14 mouse cellular contexts compared by ENCODE assay signal in genomic region chr10:21462915-21463314, GRCm38 (mm10).
A peak's percentile ranks its signal among the peaks of the same experiment; 100 is the strongest.
DNase-seq lines count a peak whose midpoint lies in the region; ATAC-seq and TF ChIP-seq lines count a peak whose summit lies in the region.
"Had no signal": no experiment of that assay in that cellular context is flagged by ENCODE, and none has a peak within 500 bp of the region (broad histone marks: within the 10 kb centered on the region; RNA-seq: fewer than 3 reads in every experiment).

No protein-coding gene starts in this region.

- H3K4me3 ChIP-seq in intestine, embryonic 14.5 days (ENCODE audit: low read depth, low read length): no peak overlapping the region
- H3K4me3 ChIP-seq in intestine, embryonic 16.5 days (ENCODE audit: low read length): no peak overlapping the region
- H3K4me3 ChIP-seq in lung, embryonic 15.5 days: no peak overlapping the region
- H3K4me3 ChIP-seq in limb, embryonic 14.5 days (replicated peaks; ENCODE audit: low read length): no peak overlapping the region
- no peak overlapping the region for H3K4me3 ChIP-seq in stomach, embryonic 16.5 days (replicated peaks; ENCODE audit: low read length)
- H3K4me3 ChIP-seq in liver, embryonic 11.5 days (ENCODE audit: low read depth, low read length): no peak overlapping the region
- H3K4me3 ChIP-seq: hindbrain, embryonic 12.5 days; megakaryocyte, embryonic 14.5 days; stomach, embryonic 15.5 days had no signal

- no peaks in the 10 kb centered on the region for H3K9me3 ChIP-seq in intestine, embryonic 14.5 days (ENCODE audit: control insufficient read depth, low read length)
- H3K9me3 ChIP-seq in intestine, embryonic 16.5 days (ENCODE audit: control insufficient read depth, low read length): no peaks in the 10 kb centered on the region
- no peaks in the 10 kb centered on the region for H3K9me3 ChIP-seq in lung, embryonic 15.5 days
- no peaks in the 10 kb centered on the region for H3K9me3 ChIP-seq in limb, embryonic 14.5 days (ENCODE audit: control insufficient read depth, low read length)
- no peaks in the 10 kb centered on the region for H3K9me3 ChIP-seq in stomach, embryonic 16.5 days (replicated peaks; ENCODE audit: control insufficient read depth, low read length)
- H3K9me3 ChIP-seq in liver, embryonic 11.5 days (ENCODE audit: control insufficient read depth, low read length): no peaks in the 10 kb centered on the region
- H3K9me3 ChIP-seq: hindbrain, embryonic 12.5 days; megakaryocyte, embryonic 14.5 days; stomach, embryonic 15.5 days had no signal

- DNase-seq in intestine, embryonic 14.5 days (ENCODE audit: low spot score): peak; percentile 51
- DNase-seq in lung, postnatal 25 days (ENCODE audit: low spot score): no peak
- DNase-seq in limb, embryonic 14.5 days (ENCODE audit: low spot score): peak; percentile 60
- DNase-seq in liver, embryonic 11.5 days (ENCODE audit: low spot score): no peak
- DNase-seq: cerebellum, adult 9-11 months had no signal

- no peak overlapping the region for H3K9ac ChIP-seq in intestine, embryonic 14.5 days (ENCODE audit: low read length)
- H3K9ac ChIP-seq in intestine, embryonic 16.5 days (ENCODE audit: low read depth, low read length): no peak overlapping the region
- no peak overlapping the region for H3K9ac ChIP-seq in lung, embryonic 15.5 days
- H3K9ac ChIP-seq in limb, embryonic 14.5 days (ENCODE audit: low read depth, low read length, severe bottlenecking): no peak overlapping the region
- no peak overlapping the region for H3K9ac ChIP-seq in stomach, embryonic 16.5 days (ENCODE audit: low read length)
- H3K9ac ChIP-seq in liver, embryonic 11.5 days (ENCODE audit: low read depth, low read length): no peak overlapping the region
- H3K9ac ChIP-seq: hindbrain, embryonic 12.5 days; liver, embryonic 14.5 days; stomach, embryonic 15.5 days had no signal

- no peak for ATAC-seq in intestine, embryonic 14.5 days (replicated peaks; ENCODE audit: low FRiP score, low TSS enrichment, low read depth)
- no peak for ATAC-seq in intestine, embryonic 16.5 days
- peak; percentile 42; the same call in 1 of the 2 replicates for ATAC-seq in lung, embryonic 15.5 days (ENCODE audit: borderline replicate concordance, extremely low read depth, low FRiP score, low TSS enrichment)
- peak; percentile 62 for ATAC-seq in limb, embryonic 14.5 days (ENCODE audit: low FRiP score, low read depth)
- peak; percentile 37; the same call in 1 of the 2 replicates for ATAC-seq in stomach, embryonic 16.5 days (ENCODE audit: insufficient read depth, low FRiP score)
- no peak for ATAC-seq in liver, embryonic 11.5 days (replicated peaks; ENCODE audit: low FRiP score)
- ATAC-seq: forebrain, embryonic 14.5 days; inflammation-experienced regulatory T-cells, adult 6 months had no signal

- 0 out of 2 replicates have a peak, but pooled peaks cover 7% of the 10 kb centered on the region for H3K4me1 ChIP-seq in intestine, embryonic 14.5 days (replicated peaks; ENCODE audit: control insufficient read depth, insufficient read depth, low read length)
- H3K4me1 ChIP-seq in intestine, embryonic 16.5 days (ENCODE audit: control insufficient read depth, insufficient read depth, low read length): peaks cover 11% of the 10 kb centered on the region; the same call in 1 of the 2 replicates
- H3K4me1 ChIP-seq in lung, embryonic 15.5 days: peaks cover 8% of the 10 kb centered on the region
- peaks cover 18% of the 10 kb centered on the region for H3K4me1 ChIP-seq in limb, embryonic 14.5 days (ENCODE audit: control insufficient read depth, insufficient read depth, low read length)
- peaks cover 3% of the 10 kb centered on the region; the same call in 1 of the 2 replicates for H3K4me1 ChIP-seq in stomach, embryonic 16.5 days (ENCODE audit: control insufficient read depth, insufficient read depth, low read length)
- H3K4me1 ChIP-seq in liver, embryonic 11.5 days (replicated peaks; ENCODE audit: control insufficient read depth, insufficient read depth, low read length): no peaks in the 10 kb centered on the region
- H3K4me1 ChIP-seq: hindbrain, embryonic 12.5 days; stomach, embryonic 15.5 days had no signal

- WGBS in intestine, embryonic 14.5 days: 30% methylated on average over 3 of the region's 3 CpGs
- WGBS in intestine, embryonic 16.5 days: 49% methylated on average over 3 of the region's 3 CpGs
- 31% methylated on average over 3 of the region's 3 CpGs for WGBS in lung, embryonic 15.5 days
- WGBS in limb, embryonic 14.5 days: 13% methylated on average over 3 of the region's 3 CpGs
- WGBS in stomach, embryonic 16.5 days: 45% methylated on average over 3 of the region's 3 CpGs
- WGBS in liver, embryonic 11.5 days: 61% methylated on average over 3 of the region's 3 CpGs

- TF ChIP-seq POLR2A in limb, embryonic 14.5 days (IDR thresholded peaks at IDR 0.05; ENCODE audit: borderline replicate concordance, extremely low read depth, insufficient read depth, insufficient read length): no peak

- H3K27me3 ChIP-seq in intestine, embryonic 14.5 days (replicated peaks; ENCODE audit: control insufficient read depth, insufficient read depth, low read length): no peaks in the 10 kb centered on the region
- no peaks in the 10 kb centered on the region for H3K27me3 ChIP-seq in intestine, embryonic 16.5 days (replicated peaks; ENCODE audit: control insufficient read depth, insufficient read depth, low read length)
- H3K27me3 ChIP-seq in lung, embryonic 15.5 days: no peaks in the 10 kb centered on the region
- no peaks in the 10 kb centered on the region for H3K27me3 ChIP-seq in limb, embryonic 14.5 days (ENCODE audit: control insufficient read depth, insufficient read depth, low read length)
- H3K27me3 ChIP-seq in stomach, embryonic 16.5 days (ENCODE audit: control insufficient read depth, insufficient read depth, low read length): no peaks in the 10 kb centered on the region
- 0 out of 2 replicates have a peak, but pooled peaks cover 4% of the 10 kb centered on the region for H3K27me3 ChIP-seq in liver, embryonic 11.5 days (replicated peaks; ENCODE audit: control insufficient read depth, insufficient read depth, low read length)
- H3K27me3 ChIP-seq: stomach, embryonic 15.5 days had no signal

- no peak overlapping the region for H3K4me2 ChIP-seq in intestine, embryonic 14.5 days (ENCODE audit: low read length)
- H3K4me2 ChIP-seq in intestine, embryonic 16.5 days (ENCODE audit: low read depth, low read length): no peak overlapping the region
- H3K4me2 ChIP-seq in lung, embryonic 15.5 days: no peak overlapping the region
- H3K4me2 ChIP-seq in limb, embryonic 14.5 days (replicated peaks; ENCODE audit: low read depth, low read length, severe bottlenecking): no peak overlapping the region
- H3K4me2 ChIP-seq in stomach, embryonic 16.5 days (ENCODE audit: low read depth, low read length): no peak overlapping the region
- no peak overlapping the region for H3K4me2 ChIP-seq in liver, embryonic 11.5 days
- H3K4me2 ChIP-seq: hindbrain, embryonic 12.5 days; stomach, embryonic 15.5 days had no signal

- no peak overlapping the region for H3K27ac ChIP-seq in intestine, embryonic 14.5 days (ENCODE audit: low read depth)
- no peak overlapping the region for H3K27ac ChIP-seq in intestine, embryonic 16.5 days (ENCODE audit: low read length)
- H3K27ac ChIP-seq in lung, embryonic 15.5 days: no peak overlapping the region
- no peak overlapping the region for H3K27ac ChIP-seq in limb, embryonic 14.5 days (replicated peaks; ENCODE audit: low read depth, low read length)
- no peak overlapping the region for H3K27ac ChIP-seq in stomach, embryonic 16.5 days (ENCODE audit: low read length)
- H3K27ac ChIP-seq in liver, embryonic 11.5 days (ENCODE audit: low read depth, low read length): no peak overlapping the region
- H3K27ac ChIP-seq: hindbrain, embryonic 12.5 days; liver, embryonic 14.5 days; stomach, embryonic 15.5 days had no signal

- no peaks in the 10 kb centered on the region for H3K36me3 ChIP-seq in intestine, embryonic 14.5 days (ENCODE audit: control insufficient read depth, insufficient read depth, low read length)
- H3K36me3 ChIP-seq in intestine, embryonic 16.5 days (ENCODE audit: control insufficient read depth, insufficient read depth, low read length): no peaks in the 10 kb centered on the region
- H3K36me3 ChIP-seq in lung, embryonic 15.5 days: no peaks in the 10 kb centered on the region
- no peaks in the 10 kb centered on the region for H3K36me3 ChIP-seq in limb, embryonic 14.5 days (ENCODE audit: control insufficient read depth, insufficient read depth, low read length)
- no peaks in the 10 kb centered on the region for H3K36me3 ChIP-seq in stomach, embryonic 16.5 days (ENCODE audit: control insufficient read depth, insufficient read depth, low read length)
- no peaks in the 10 kb centered on the region for H3K36me3 ChIP-seq in liver, embryonic 11.5 days (ENCODE audit: control insufficient read depth, insufficient read depth, low read length)
- H3K36me3 ChIP-seq: hindbrain, embryonic 12.5 days; stomach, embryonic 15.5 days had no signal

Comparison
In these comparisons a context has a peak if more than half of its experiments do, and no peak if none do; other contexts are left out.
1. ATAC-seq: peak in lung, embryonic 15.5 days (single experiment), limb, embryonic 14.5 days (single experiment) and stomach, embryonic 16.5 days (single experiment); none in intestine, embryonic 14.5 days (single experiment), intestine, embryonic 16.5 days (single experiment) and liver, embryonic 11.5 days (single experiment).
2. DNase-seq: peak in intestine, embryonic 14.5 days (single experiment) and limb, embryonic 14.5 days (single experiment); none in lung, postnatal 25 days (single experiment) and liver, embryonic 11.5 days (single experiment).